Mouse (Mus musculus): ENCODE results near the gene Plcd1. TPM values are rescaled to one million over a fixed set of nuclear protein-coding genes. Genes with fewer than 3 reads are reported as not detected.

Gene Plcd1
- total RNA-seq, 1 experiment from 2014 or later, result 11.8 TPM

DNA sequence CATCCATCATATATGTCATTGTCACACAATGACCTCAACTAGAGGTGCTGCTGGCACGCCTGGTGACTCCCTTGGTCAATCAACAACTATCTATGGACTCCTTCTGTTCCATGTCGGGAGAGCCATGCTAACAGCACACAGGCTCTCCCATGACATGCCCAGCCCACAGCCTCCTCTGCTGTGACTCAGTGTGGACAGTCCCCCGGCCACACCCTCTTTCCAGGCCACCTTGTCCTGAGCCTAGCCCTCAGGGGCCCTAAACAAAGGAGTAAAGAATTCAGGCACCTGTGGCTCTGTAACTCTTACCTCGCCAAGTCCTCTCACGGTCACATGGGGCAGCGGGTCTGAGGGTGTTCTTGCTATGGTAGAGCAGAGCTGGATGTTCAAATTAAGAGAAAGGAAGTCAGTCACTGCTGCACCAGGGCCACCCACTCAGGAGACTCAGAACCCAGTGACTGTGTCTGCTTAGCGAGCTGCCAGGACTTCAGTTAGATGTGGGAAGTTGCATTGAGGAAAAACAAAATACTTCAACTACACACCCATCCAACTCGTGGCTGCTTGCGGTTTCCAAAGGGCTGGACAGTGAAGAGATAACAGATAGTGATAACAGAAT is 39.2 kb downstream of the Plcd1 start:
- no peak for DNase-seq

GRCm38 (mm10) chr9:119052154-119052944 is 41.0 kb downstream of the Plcd1 start, which contains the start of gene Vill:
Vill (plus strand) TSS chr9:119052778.
- DNase-seq, result peak; percentile 72

- DNase-seq, result peak; percentile 54
These were observed 42.1 kb downstream of the Plcd1 start for GRCm38 (mm10) chr9:119051158-119051557.

DNA sequence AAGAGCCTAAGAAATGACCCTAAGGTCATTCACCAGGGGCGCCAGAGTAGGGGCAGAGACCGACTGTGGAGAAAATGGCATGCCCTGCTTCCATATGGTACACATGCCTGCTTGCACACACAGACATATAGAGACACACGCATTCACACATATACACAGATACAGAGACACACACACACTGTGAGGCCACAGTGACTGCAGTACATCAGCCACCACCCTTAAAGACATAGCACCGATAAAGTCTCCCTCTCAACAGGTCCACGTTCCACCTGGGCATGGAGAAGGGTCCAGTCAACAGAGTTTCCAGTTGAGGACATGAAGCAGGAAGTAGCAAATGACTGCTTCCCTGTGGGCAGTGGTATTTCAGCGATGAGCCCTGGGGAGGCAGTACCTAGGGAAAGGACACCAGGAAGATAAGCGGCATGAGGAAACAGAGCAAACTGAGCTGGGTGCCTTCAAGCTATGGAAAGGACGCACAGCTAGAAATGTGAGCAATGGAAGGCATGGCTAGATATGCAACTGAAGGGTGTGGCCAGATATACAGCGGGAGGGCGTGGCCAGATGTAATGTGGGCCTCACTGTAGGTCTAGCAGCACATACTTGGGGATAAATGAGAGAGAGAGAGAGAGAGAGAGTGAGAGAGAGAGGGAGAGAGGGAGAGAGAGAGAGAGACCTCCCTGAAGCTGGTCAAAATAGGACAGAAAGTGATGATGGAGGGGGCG is 45.0 kb downstream of the Plcd1 start:
- DNase-seq, result no peak

GRCm38 (mm10) chr9:119040101-119040775 is 53.1 kb downstream of the Plcd1 start:
- DNase-seq, result no peak

GRCm38 (mm10) chr9:119038574-119038973 is 54.7 kb downstream of the Plcd1 start:
- no peak for DNase-seq

- DNase-seq, result peak; percentile 35
These were observed 56.1 kb downstream of the Plcd1 start for GRCm38 (mm10) chr9:119037076-119037730.

GRCm38 (mm10) chr9:119035836-119036235 is 57.5 kb downstream of the Plcd1 start:
- DNase-seq, result peak; percentile 88

DNA sequence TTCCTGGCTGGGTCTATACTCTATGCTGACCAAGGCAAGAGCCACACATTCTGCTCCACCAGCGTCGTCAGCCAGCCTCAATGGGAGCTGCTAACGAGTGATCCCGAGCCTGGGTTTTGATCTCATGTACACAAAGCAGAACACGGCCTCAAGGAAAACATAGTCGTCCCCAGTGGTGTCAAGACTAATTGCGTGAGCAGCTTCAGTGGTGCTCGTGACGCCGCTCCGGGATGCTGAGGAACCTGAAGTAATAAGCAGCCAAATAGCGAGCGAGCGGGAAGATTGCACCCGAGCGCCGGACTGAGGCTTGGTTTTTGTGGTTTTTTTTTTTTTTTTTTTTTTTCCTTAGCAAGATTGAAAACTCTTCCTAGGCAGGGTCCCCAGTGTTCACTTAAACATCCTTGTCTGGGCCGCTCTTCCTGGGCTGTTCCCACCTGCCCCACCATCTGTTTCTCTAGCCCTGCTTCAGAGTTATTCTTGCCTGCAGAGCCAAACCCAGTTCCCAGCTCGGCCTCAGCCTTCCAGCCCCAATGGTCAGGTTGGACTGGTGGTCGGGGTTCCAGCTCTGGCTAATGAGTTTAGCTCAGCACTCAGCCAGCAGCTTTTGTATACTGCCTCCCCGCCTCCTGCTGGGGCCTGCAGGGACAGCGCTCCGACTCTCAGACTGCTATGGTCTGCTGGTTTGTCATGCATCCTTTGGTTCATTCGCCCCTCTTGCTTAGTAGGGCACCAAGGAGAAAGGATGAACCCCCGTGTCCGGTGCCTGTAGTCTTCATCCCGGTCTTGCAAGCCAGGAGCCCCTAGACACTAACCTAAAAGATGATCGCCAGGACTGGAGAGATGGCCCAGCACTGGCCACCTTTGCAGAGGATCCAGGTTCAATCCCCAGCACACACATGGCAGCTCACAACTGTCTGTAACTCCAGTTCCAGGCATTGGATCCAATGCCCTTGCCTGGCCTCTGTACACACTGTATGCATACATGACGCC is 58.3 kb downstream of the Plcd1 start:
- DNase-seq, result no peak

DNA sequence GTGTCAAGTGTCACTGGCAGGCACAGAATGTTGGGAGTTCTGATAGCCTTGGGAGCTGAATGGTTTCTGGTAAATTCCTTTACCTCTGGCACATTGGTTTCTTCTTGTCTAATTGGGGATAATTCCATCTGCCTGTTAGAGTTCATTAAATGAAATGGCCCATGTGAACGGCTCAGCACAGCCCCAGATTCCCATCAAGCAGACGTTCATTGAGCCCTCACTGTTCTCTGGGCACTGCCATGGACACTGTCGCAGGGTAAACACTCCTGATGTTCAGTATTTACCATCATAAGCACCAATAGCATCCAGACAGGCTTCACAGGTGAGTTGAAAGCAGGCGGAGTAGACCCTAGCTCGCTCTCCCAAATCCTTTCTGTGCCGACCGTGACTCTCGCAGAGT is 59.2 kb downstream of the Plcd1 start:
- no peak for DNase-seq

DNA sequence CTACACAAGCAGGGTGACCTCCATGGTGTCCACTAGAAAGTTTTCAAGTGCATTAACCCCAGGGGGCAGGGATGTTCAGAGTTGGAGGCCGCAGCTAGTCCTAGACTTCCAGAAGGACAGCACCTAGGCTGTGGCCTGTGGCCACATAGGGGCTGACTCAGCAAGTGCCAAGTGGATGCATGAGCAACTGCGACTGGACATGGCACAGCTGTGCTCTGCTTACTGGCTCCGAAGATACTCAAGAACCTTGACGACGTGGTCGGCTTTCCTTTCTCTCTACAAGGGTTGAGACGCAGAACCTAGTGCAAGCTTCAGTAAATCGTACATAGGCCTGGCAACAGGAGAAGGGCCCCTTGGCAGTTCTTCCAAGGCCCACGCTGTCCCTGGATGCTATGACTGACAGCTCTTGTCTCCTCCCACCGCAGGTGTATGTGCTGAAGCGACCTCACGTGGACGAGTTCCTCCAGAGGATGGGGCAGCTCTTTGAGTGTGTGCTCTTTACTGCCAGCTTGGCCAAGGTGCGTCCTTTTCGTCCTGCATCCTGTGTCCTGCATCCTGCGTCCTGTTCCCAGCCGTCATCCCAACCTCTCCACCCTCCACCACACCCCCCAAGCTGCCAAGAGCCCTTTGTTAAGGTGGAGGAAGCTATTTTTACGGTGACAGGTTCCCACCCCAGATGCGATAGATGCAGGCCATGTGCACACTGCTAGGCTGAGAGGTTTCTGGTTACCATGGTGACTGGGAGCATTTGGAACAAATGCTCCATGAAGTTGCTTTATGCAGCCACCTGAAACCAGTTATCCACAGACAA is 60.0 kb downstream of the Plcd1 start:
- DNase-seq, result no peak

DNA sequence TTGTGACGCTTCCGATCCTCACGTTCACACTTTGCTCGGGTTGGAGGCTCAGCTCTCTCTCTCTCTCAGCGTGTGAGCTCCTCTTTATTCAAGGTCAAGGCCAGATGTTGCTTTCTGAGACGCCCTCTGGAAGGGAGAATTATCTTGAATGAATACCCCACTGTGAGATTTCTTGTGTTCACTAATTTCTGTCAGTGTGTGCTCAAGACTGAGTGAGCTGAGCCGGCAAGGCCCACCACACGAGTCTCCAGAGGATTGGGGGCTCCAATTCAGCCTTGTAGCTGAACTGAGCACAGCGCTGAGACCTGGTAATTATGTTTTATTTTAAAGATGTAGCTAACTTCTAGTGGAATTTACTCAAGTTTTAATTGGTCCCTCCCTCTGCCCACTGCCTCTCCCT is 60.8 kb downstream of the Plcd1 start:
- DNase-seq, result no peak

DNA sequence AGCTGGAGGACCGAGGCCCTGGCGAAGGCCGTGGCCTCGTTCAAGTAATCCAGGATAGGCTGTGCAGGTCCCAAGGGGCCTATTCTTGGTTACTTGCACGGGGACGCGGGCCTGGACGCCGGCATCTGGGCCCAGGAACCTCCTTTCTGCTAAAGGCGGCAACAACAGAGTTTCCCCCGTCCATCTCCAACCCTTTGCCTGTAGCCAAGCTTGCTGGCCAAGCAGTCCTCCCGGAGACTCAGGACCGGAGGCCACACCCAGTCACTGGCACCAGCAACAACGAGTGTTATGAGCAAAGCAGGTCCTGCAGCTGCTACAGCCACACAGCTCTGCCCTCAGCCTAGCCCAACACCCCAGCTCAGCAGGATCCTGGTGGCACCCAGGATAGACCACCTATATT is 61.5 kb downstream of the Plcd1 start:
- DNase-seq, result peak; percentile 72

DNA sequence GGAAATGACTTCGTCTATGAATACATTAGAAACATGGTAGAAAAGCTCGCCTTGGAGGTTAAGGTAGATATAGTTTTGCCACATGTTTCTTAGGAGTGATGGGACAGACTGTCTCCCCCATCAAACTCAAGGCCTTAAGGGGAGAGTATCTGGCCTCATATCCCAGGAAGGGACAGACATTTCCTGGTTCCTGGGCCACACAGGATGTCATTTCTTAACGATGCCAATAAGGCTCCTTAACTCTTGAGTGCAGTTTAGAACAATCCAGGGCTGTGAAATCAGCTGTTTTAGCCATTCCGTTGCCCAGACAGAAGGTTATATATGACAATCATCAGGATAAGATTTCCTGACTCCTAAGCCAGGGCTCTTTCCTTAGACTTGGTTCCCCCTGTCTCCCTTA is 62.3 kb downstream of the Plcd1 start:
- DNase-seq, result no peak

DNA sequence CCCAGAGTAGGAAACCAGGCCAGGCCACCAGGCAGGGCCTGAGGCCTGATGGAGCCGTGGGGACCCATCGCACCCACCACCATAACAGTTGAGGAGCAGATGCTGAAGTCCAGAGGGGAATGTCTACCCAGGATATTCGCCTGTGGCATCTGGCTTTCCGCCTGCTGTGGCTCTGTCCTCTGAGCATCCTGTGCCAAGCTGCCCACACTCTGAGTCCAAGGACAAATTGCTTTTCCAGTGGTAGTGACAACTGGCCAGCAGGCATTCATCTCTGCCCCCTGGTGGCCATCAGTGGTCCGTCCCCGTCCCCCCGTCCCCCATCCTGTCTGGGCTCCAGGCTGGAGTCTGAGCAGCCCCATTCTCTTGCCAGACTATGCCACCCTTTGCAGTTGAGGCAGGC is 63.7 kb downstream of the Plcd1 start:
- peak; percentile 92 for DNase-seq

- peak; percentile 63 for DNase-seq
These were observed 64.8 kb downstream of the Plcd1 start for GRCm38 (mm10) chr9:119028226-119029195.

- no peak for DNase-seq
These were observed 66.0 kb downstream of the Plcd1 start for GRCm38 (mm10) chr9:119027337-119027736.

GRCm38 (mm10) chr9:119025832-119026331 is 67.4 kb downstream of the Plcd1 start:
- no peak for DNase-seq
